Mouse (Mus musculus): Measurements from ENCODE around the gene Cep126. TPM values are rescaled to one million over a fixed set of nuclear protein-coding genes. Genes with fewer than 3 reads are reported as not detected.

Gene Cep126
- polyA plus RNA-seq, 1 experiment from 2014 or later = 5.4 TPM

GRCm38 (mm10) chr9:8035091-8035490 is 99.0 kb downstream of the Cep126 start:
- WGBS = 52% methylated on average over 4 of the region's 4 CpGs
- ATAC-seq (replicated peaks; ENCODE audit: low FRiP score) = no peak
- Histone ChIP-seq H3K36me3 (ENCODE audit: control insufficient read depth, insufficient read depth, low read length) (no peaks in the 10 kb centered on the region), H3K4me1 (replicated peaks; ENCODE audit: control insufficient read depth, insufficient read depth, low read length) (no peaks in the 10 kb centered on the region), H3K9ac (ENCODE audit: low read length) (no peak overlapping the region), H3K9me3 (ENCODE audit: control insufficient read depth, low read length) (no peaks in the 10 kb centered on the region), H3K4me2 (ENCODE audit: low read depth, low read length, severe bottlenecking) (no peak overlapping the region), H3K27me3 (ENCODE audit: control insufficient read depth, insufficient read depth, low read length) (no peaks in the 10 kb centered on the region), H3K27ac (ENCODE audit: low read depth, low read length) (no peak overlapping the region), H3K4me3 (ENCODE audit: low read depth, low read length) (no peak overlapping the region)
- DNase-seq (ENCODE audit: low spot score) = no peak

- Histone ChIP-seq H3K36me3 (ENCODE audit: control insufficient read depth, insufficient read depth, low read length) (no peaks in the 10 kb centered on the region), H3K27me3 (ENCODE audit: control insufficient read depth, insufficient read depth, low read length) (no peaks in the 10 kb centered on the region), H3K9ac (ENCODE audit: low read length) (no peak overlapping the region), H3K9me3 (ENCODE audit: control insufficient read depth, low read length) (no peaks in the 10 kb centered on the region), H3K4me3 (ENCODE audit: low read depth, low read length) (no peak overlapping the region), H3K4me2 (ENCODE audit: low read depth, low read length, severe bottlenecking) (no peak overlapping the region), H3K4me1 (replicated peaks; ENCODE audit: control insufficient read depth, insufficient read depth, low read length) (no peaks in the 10 kb centered on the region), H3K27ac (ENCODE audit: low read depth, low read length) (no peak overlapping the region)
- WGBS = 74% methylated on average over 1 of the region's 1 CpGs
- ATAC-seq (replicated peaks; ENCODE audit: low FRiP score) (no peak), DNase-seq (ENCODE audit: low spot score) (no peak)
These were observed 100.0 kb downstream of the Cep126 start for GRCm38 (mm10) chr9:8034143-8034542.

GRCm38 (mm10) chr9:8032847-8033246 is 101.2 kb downstream of the Cep126 start:
- DNase-seq (ENCODE audit: low spot score) (no peak), ATAC-seq (replicated peaks; ENCODE audit: low FRiP score) (peak; percentile 24; the same call in 1 of the 2 replicates)
- Histone ChIP-seq H3K9me3 (ENCODE audit: control insufficient read depth, low read length) (no peaks in the 10 kb centered on the region), H3K4me2 (ENCODE audit: low read depth, low read length, severe bottlenecking) (no peak overlapping the region), H3K36me3 (ENCODE audit: control insufficient read depth, insufficient read depth, low read length) (no peaks in the 10 kb centered on the region), H3K4me3 (ENCODE audit: low read depth, low read length) (no peak overlapping the region), H3K9ac (ENCODE audit: low read length) (no peak overlapping the region), H3K27me3 (ENCODE audit: control insufficient read depth, insufficient read depth, low read length) (no peaks in the 10 kb centered on the region), H3K4me1 (replicated peaks; ENCODE audit: control insufficient read depth, insufficient read depth, low read length) (no peaks in the 10 kb centered on the region), H3K27ac (ENCODE audit: low read depth, low read length) (no peak overlapping the region)
- WGBS = 82% methylated on average over 5 of the region's 5 CpGs

Other genes with a start within 250 kb of the Cep126 start
- gene Yap1, start 129.7 kb downstream of the Cep126 start, polyA plus RNA-seq (2014; fragmentation: Nextera tagmentation; extraction: Ambion mirVana) = 34.9 and 37.6 TPM in 2 replicates
- gene Cfap300, start 91.5 kb downstream of the Cep126 start, polyA plus RNA-seq (2014; fragmentation: Nextera tagmentation; extraction: Ambion mirVana) = 18.6 and 21.4 TPM in 2 replicates